Mouse (Mus musculus): ENCODE measurements around the gene Gimap9.

The Gimap9 gene

GRCm38 (mm10) chr6:48675931-48676859, at the start of gene Gimap9:
Gene Gimap9 (plus strand): TSS chr6:48676129.
- in situ Hi-C loops (cut with MboI; ENCODE audit: unreplicated experiment in 2 of 2) = no loop called here

GRCm38 (mm10) chr6:48626464-48626863, 49.5 kb upstream of the Gimap9 start, which contains the start of gene AI854703:
Gene AI854703 (plus strand): TSS chr6:48626764.
- in situ Hi-C loops (cut with MboI; ENCODE audit: unreplicated experiment in 2 of 2) = loop anchor here (25.0 kb wide), 2 partner anchors 411 to 761 kb away; partner anchors contain the start of genes Gpnmb (in 1 of the 2) and Stk31 (in 1 of the 2)

- in situ Hi-C loops (cut with MboI; ENCODE audit: unreplicated experiment in 2 of 2) = loop anchor here (25.0 kb wide), 2 partner anchors 410 to 760 kb away; partner anchors contain the start of genes Gpnmb (in 1 of the 2) and Stk31 (in 1 of the 2)
These were observed 48.9 kb upstream of the Gimap9 start for GRCm38 (mm10) chr6:48626984-48627383.

- in situ Hi-C loops (cut with MboI; ENCODE audit: unreplicated experiment in 2 of 2) = loop anchor here (25.0 kb wide), 2 partner anchors 410 to 760 kb away; partner anchors contain the start of genes Gpnmb (in 1 of the 2) and Stk31 (in 1 of the 2)
These were observed 48.4 kb upstream of the Gimap9 start for GRCm38 (mm10) chr6:48627511-48627924.

GRCm38 (mm10) chr6:48628377-48628776, 47.6 kb upstream of the Gimap9 start:
- in situ Hi-C loops (cut with MboI; ENCODE audit: unreplicated experiment in 2 of 2) = loop anchor here (25.0 kb wide), 2 partner anchors 409 to 759 kb away; partner anchors contain the start of genes Gpnmb (in 1 of the 2) and Stk31 (in 1 of the 2)

GRCm38 (mm10) chr6:48628808-48629660, 46.9 kb upstream of the Gimap9 start:
- in situ Hi-C loops (cut with MboI; ENCODE audit: unreplicated experiment in 2 of 2) = loop anchor here (25.0 kb wide), 2 partner anchors 408 to 758 kb away; partner anchors contain the start of genes Gpnmb (in 1 of the 2) and Stk31 (in 1 of the 2)

GRCm38 (mm10) chr6:48629661-48630034, 46.3 kb upstream of the Gimap9 start:
- in situ Hi-C loops (cut with MboI; ENCODE audit: unreplicated experiment in 2 of 2) = loop anchor here (10.0 to 25.0 kb wide), 4 partner anchors 408 to 765 kb away; partner anchors contain the start of genes Stk31 (in 2 of the 2) and Gpnmb (in 1 of the 2)

GRCm38 (mm10) chr6:48630831-48631230, 45.1 kb upstream of the Gimap9 start:
- in situ Hi-C loops (cut with MboI; ENCODE audit: unreplicated experiment in 2 of 2) = loop anchor here (10.0 to 25.0 kb wide), 4 partner anchors 406 to 764 kb away; partner anchors contain the start of genes Stk31 (in 2 of the 2) and Gpnmb (in 1 of the 2)

GRCm38 (mm10) chr6:48635105-48635504, 40.8 kb upstream of the Gimap9 start:
- in situ Hi-C loops (cut with MboI; ENCODE audit: unreplicated experiment in 2 of 2) = loop anchor here (5.0 to 25.0 kb wide), 5 partner anchors 402 to 760 kb away; partner anchors contain the start of genes Stk31 (in 2 of the 2) and Gpnmb (in 1 of the 2)

GRCm38 (mm10) chr6:48636515-48636914, 39.4 kb upstream of the Gimap9 start:
- in situ Hi-C loops (cut with MboI; ENCODE audit: unreplicated experiment in 2 of 2) = loop anchor here (5.0 to 25.0 kb wide), 5 partner anchors 401 to 758 kb away; partner anchors contain the start of genes Stk31 (in 2 of the 2) and Gpnmb (in 1 of the 2)

GRCm38 (mm10) chr6:48637811-48638500, 38.0 kb upstream of the Gimap9 start:
- in situ Hi-C loops (cut with MboI; ENCODE audit: unreplicated experiment in 2 of 2) = loop anchor here (5.0 to 25.0 kb wide), 5 partner anchors 399 to 757 kb away; partner anchors contain the start of genes Stk31 (in 2 of the 2) and Gpnmb (in 1 of the 2)

GRCm38 (mm10) chr6:48638553-48638952, 37.4 kb upstream of the Gimap9 start:
- in situ Hi-C loops (cut with MboI; ENCODE audit: unreplicated experiment in 2 of 2) = loop anchor here (5.0 to 25.0 kb wide), 5 partner anchors 399 to 756 kb away; partner anchors contain the start of genes Stk31 (in 2 of the 2) and Gpnmb (in 1 of the 2)

- in situ Hi-C loops (cut with MboI; ENCODE audit: unreplicated experiment in 2 of 2) = loop anchor here (5.0 to 25.0 kb wide), 5 partner anchors 59 to 746 kb away; partner anchors contain the start of genes Atp6v0e2 (in 1 of the 2), Gpnmb (in 1 of the 2) and Stk31 (in 1 of the 2)
These were observed 34.5 kb upstream of the Gimap9 start for GRCm38 (mm10) chr6:48641391-48641790.

- in situ Hi-C loops (cut with MboI; ENCODE audit: unreplicated experiment in 2 of 2) = loop anchor here (5.0 to 25.0 kb wide), 5 partner anchors 61 to 744 kb away; partner anchors contain the start of genes Atp6v0e2 (in 1 of the 2), Gpnmb (in 1 of the 2) and Stk31 (in 1 of the 2)
These were observed 33.1 kb upstream of the Gimap9 start for GRCm38 (mm10) chr6:48642764-48643292.

GRCm38 (mm10) chr6:48645660-48646308, 30.1 kb upstream of the Gimap9 start:
- in situ Hi-C loops (cut with MboI; ENCODE audit: unreplicated experiment in 2 of 2) = loop anchor here (5.0 to 25.0 kb wide), 9 partner anchors 47 to 742 kb away; partner anchors contain the start of genes Gimap3 (in 2 of the 2), Gimap5 (in 1 of the 2), Gpnmb (in 1 of the 2) and Stk31 (in 1 of the 2)

GRCm38 (mm10) chr6:48646309-48646690, 29.6 kb upstream of the Gimap9 start:
- in situ Hi-C loops (cut with MboI; ENCODE audit: unreplicated experiment in 2 of 2) = loop anchor here (5.0 to 25.0 kb wide), 9 partner anchors 46 to 741 kb away; partner anchors contain the start of genes Gimap3 (in 2 of the 2), Gimap5 (in 1 of the 2), Gpnmb (in 1 of the 2) and Stk31 (in 1 of the 2)

GRCm38 (mm10) chr6:48646995-48647394, 28.9 kb upstream of the Gimap9 start, which contains the start of gene Gimap8:
Gene Gimap8 (plus strand): TSS chr6:48647234.
- in situ Hi-C loops (cut with MboI; ENCODE audit: unreplicated experiment in 2 of 2) = loop anchor here (5.0 to 25.0 kb wide), 9 partner anchors 45 to 740 kb away; partner anchors contain the start of genes Gimap3 (in 2 of the 2), Gimap5 (in 1 of the 2), Gpnmb (in 1 of the 2) and Stk31 (in 1 of the 2)
